Mouse (Mus musculus): ENCODE data around the gene Adam10. TPM values are rescaled to one million over a fixed set of nuclear protein-coding genes. Genes with fewer than 3 reads are reported as not detected.

Adam10 gene
- polyA plus RNA-seq, 1 experiment from 2014 or later, result 53.4 TPM

DNA sequence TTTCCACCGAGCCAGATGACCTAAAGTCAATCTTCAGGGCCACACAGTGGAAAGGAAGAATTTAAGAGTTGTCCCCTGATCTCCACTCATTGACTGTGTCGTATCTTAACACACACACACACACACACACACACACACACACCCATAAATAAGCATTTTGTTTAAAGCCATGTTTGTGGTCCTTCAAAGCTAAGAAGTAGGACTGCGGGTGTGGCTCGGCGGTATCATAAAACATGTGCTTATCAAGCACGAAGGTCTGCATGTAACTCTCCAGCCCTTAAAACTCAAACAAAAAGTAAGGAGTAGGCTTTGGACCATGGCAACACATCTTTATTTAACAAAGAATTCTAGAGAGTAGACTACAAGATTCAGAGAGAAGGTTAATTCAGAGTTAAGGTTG, 8.4 kb upstream of the Adam10 start:
- 73% methylated on average over 6 of the region's 6 CpGs for WGBS
- Histone ChIP-seq H3K9ac (ENCODE audit: low read depth, low read length) (no peak overlapping the region), H3K27ac (ENCODE audit: low read length) (no peak overlapping the region), H3K36me3 (ENCODE audit: control insufficient read depth, insufficient read depth, low read length) (no peaks in the 10 kb centered on the region), H3K27me3 (replicated peaks; ENCODE audit: control insufficient read depth, insufficient read depth, low read length) (no peaks in the 10 kb centered on the region), H3K4me2 (ENCODE audit: low read depth, low read length) (no peak overlapping the region), H3K4me3 (ENCODE audit: low read length) (no peak overlapping the region), H3K4me1 (ENCODE audit: control insufficient read depth, insufficient read depth, low read length) (no peaks in the 10 kb centered on the region), H3K9me3 (ENCODE audit: control insufficient read depth, low read length) (no peaks in the 10 kb centered on the region)
- peak; percentile 12; the same call in 1 of the 2 replicates for ATAC-seq

DNA sequence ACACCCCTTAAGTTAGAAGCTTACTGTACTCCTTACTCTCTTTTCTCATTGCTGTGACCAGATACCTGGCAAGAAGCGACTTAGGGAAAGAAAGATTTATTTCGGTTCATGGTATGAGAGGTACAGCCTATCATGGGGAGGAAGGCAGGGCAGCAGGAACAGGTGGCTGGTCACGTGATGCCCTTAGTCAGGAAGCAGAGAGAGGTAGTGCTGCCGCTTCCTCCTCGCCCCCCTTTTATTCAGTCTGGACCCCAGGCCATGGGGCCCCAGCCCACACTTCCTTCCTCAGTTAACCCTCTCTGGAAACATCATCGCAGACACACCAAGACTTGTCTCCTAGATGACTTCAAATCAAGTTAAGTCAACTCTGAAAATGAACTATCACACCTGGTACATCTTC, 7.5 kb upstream of the Adam10 start:
- Histone ChIP-seq H3K27me3 (replicated peaks; ENCODE audit: control insufficient read depth, insufficient read depth, low read length) (no peaks in the 10 kb centered on the region), H3K27ac (ENCODE audit: low read length) (no peak overlapping the region), H3K9me3 (ENCODE audit: control insufficient read depth, low read length) (no peaks in the 10 kb centered on the region), H3K4me1 (ENCODE audit: control insufficient read depth, insufficient read depth, low read length) (no peaks in the 10 kb centered on the region), H3K36me3 (ENCODE audit: control insufficient read depth, insufficient read depth, low read length) (no peaks in the 10 kb centered on the region), H3K4me3 (ENCODE audit: low read length) (no peak overlapping the region), H3K4me2 (ENCODE audit: low read depth, low read length) (no peak overlapping the region), H3K9ac (ENCODE audit: low read depth, low read length) (no peak overlapping the region)
- WGBS, result 65% methylated on average over 6 of the region's 6 CpGs
- no peak for ATAC-seq

DNA sequence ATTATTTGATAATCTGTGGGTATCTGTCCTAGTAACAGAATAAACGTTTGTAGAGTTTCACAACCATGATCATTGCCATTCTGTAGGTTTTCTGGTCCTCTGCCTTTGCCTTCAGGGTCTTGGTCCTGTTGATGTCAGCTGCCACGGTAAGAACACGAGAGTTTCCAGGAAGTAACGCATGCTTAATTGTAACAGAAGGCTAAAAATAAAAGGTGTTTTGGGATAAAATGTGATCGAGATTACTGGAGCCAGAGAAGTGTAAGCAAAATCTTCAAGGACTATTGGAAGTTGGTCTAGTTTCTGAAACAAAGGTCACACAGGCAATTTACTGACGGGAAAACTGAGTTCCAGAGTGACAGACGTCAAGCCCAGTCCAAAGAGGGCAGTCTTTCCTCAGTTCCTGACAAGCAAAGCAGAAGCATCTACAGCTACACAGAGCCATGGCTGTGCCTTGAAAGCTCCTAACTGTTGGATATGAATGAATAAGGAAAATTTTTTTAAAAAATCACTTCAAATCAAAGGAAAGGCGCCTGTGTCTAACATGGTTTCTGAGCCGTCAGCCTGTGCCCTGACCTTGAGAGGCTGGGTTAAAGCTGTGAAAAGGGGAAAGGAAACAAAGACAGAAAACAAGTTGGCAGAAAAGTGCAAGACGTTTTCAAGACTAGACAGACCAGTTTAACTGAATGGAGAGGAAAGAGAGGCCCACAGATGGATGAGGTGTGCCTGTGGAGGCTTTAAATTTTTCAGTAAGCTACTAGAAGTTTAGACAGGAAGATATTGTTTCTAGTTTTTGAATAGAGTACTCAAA, 6.8 kb upstream of the Adam10 start:
- Histone ChIP-seq H3K27ac (ENCODE audit: low read length) (no peak overlapping the region), H3K27me3 (replicated peaks; ENCODE audit: control insufficient read depth, insufficient read depth, low read length) (no peaks in the 10 kb centered on the region), H3K4me3 (ENCODE audit: low read length) (no peak overlapping the region), H3K4me2 (ENCODE audit: low read depth, low read length) (no peak overlapping the region), H3K4me1 (ENCODE audit: control insufficient read depth, insufficient read depth, low read length) (no peaks in the 10 kb centered on the region), H3K9me3 (ENCODE audit: control insufficient read depth, low read length) (no peaks in the 10 kb centered on the region), H3K36me3 (ENCODE audit: control insufficient read depth, insufficient read depth, low read length) (no peaks in the 10 kb centered on the region), H3K9ac (ENCODE audit: low read depth, low read length) (no peak overlapping the region)
- peak; percentile 66 for ATAC-seq
- WGBS, result 41% methylated on average over 10 of the region's 10 CpGs

DNA sequence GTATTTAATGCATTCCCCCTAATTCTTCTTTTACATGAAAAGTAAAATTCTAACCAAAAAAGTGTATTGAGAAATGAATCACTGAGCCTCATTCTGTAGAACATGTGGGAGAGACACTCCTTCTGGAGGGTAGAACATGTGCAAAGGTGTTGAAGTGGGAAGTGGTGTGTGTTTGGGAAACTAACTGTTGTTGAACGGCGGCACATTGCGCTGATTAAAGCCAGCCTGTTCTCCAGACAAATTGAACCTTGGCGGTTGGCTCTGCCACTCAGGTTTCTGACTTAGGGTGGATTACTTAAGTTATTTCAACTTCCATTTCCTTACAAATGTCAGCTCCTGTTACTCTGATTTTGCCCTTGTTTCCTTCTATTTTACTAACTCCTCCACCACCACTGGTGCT, 5.1 kb upstream of the Adam10 start:
- 89% methylated on average over 4 of the region's 4 CpGs for WGBS
- Histone ChIP-seq H3K9me3 (ENCODE audit: control insufficient read depth, low read length) (no peaks in the 10 kb centered on the region), H3K27ac (ENCODE audit: low read length) (no peak overlapping the region), H3K36me3 (ENCODE audit: control insufficient read depth, insufficient read depth, low read length) (no peaks in the 10 kb centered on the region), H3K27me3 (replicated peaks; ENCODE audit: control insufficient read depth, insufficient read depth, low read length) (no peaks in the 10 kb centered on the region), H3K9ac (ENCODE audit: low read depth, low read length) (no peak overlapping the region), H3K4me3 (ENCODE audit: low read length) (no peak overlapping the region), H3K4me2 (ENCODE audit: low read depth, low read length) (no peak overlapping the region), H3K4me1 (ENCODE audit: control insufficient read depth, insufficient read depth, low read length) (no peaks in the 10 kb centered on the region)
- no peak for ATAC-seq

DNA sequence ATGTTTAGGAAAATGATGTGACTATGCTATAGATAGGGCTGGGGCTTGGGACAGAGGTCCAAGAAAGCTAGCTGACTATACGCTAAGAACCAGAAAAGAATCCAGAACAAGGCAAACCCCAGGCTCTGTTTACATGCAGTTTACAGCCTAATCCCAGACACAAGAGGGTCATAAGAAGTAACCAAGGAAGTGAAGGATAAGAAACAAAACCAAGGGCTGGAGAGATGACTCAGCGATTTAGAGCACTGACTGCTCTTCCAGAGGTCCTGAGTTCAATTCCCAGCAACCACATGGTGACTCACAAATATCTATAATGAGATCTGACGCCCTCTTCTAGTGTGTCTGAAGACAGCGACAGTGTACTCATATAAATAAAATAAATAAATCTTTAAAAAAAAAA, 3.7 kb upstream of the Adam10 start:
- H3K27me3 ChIP-seq (replicated peaks; ENCODE audit: control insufficient read depth, insufficient read depth, low read length), result no peaks in the 10 kb centered on the region
- H3K27ac ChIP-seq (ENCODE audit: low read length), result no peak overlapping the region
- H3K36me3 ChIP-seq (ENCODE audit: control insufficient read depth, insufficient read depth, low read length), result no peaks in the 10 kb centered on the region
- no peak overlapping the region for H3K4me3 ChIP-seq (ENCODE audit: low read length)
- H3K4me1 ChIP-seq (ENCODE audit: control insufficient read depth, insufficient read depth, low read length), result no peaks in the 10 kb centered on the region
- H3K9me3 ChIP-seq (ENCODE audit: control insufficient read depth, low read length), result no peaks in the 10 kb centered on the region
- WGBS, result 75% methylated on average over 4 of the region's 4 CpGs
- ATAC-seq, result no peak
- no peak overlapping the region for H3K4me2 ChIP-seq (ENCODE audit: low read depth, low read length)
- H3K9ac ChIP-seq (ENCODE audit: low read depth, low read length), result no peak overlapping the region

DNA sequence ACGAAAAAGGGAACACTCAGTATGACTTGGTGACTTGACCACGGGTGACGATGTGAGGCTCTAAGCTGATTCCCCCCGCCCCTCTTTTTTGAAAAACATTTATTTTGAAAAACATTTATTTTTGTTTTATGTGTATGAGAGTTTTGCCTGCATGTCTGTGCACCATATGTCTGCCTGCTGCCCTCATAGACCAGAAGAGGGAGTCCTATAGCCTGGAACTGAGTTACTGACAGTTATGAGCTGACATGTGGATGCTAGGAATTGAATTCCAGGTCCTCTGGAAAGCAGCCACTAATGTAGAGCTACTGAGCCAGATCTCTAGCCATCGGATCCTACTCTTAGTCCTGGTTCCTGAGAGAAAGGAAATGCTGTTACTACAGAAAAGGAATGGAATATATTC, 2.8 kb upstream of the Adam10 start:
- no peaks in the 10 kb centered on the region for H3K27me3 ChIP-seq (replicated peaks; ENCODE audit: control insufficient read depth, insufficient read depth, low read length)
- no peaks in the 10 kb centered on the region for H3K4me1 ChIP-seq (ENCODE audit: control insufficient read depth, insufficient read depth, low read length)
- no peak overlapping the region for H3K4me3 ChIP-seq (ENCODE audit: low read length)
- no peaks in the 10 kb centered on the region for H3K36me3 ChIP-seq (ENCODE audit: control insufficient read depth, insufficient read depth, low read length)
- no peak overlapping the region for H3K4me2 ChIP-seq (ENCODE audit: low read depth, low read length)
- H3K9me3 ChIP-seq (ENCODE audit: control insufficient read depth, low read length), result no peaks in the 10 kb centered on the region
- H3K27ac ChIP-seq (ENCODE audit: low read length), result no peak overlapping the region
- no peak for ATAC-seq
- H3K9ac ChIP-seq (ENCODE audit: low read depth, low read length), result no peak overlapping the region
- 88% methylated on average over 5 of the region's 5 CpGs for WGBS

DNA sequence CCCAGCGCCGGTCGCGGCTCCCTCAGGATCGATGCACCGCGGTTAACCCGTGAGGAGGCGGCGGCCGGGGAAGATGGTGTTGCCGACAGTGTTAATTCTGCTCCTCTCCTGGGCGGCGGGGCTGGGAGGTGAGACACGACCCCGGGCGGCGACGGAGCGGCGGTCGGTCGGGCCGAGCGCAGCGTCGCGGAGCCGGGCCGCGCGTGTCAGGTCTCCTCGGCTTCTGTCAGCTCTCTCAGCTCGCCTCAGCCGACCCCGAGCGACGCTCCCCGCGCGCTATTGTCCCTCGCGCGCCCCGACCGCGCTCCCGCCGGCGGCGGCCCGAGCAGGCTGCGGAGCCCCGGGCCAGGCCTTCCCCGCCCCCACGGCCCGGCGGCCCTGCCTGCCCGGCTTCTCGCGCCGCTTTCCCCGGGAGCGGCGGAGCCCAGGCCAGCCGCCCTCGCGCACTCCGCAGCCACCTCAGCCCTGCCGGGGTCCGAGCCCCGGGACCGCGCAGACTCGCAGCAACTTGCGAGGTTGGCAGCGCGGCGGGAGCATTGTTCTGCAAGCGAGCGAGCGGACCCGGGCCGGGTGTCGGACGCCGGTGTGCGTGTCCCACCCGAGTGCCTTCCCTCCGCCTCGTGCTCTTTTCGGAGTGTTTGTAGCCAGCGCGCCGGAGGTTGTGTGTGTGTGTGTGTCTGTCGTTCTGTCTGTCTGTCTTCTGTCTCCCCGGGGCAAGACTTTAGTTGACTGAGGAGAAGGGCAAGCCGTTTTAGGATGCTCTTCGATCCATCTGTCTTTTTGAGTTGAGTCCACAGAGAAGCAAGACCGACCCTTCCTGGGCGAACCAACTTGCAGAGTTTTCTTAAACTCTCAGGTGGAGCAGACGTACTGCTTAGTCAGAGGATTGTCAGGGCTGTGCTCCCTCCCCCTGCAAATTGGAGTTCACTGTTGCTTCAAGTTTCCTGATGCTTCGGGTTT, 615 bp downstream of the Adam10 start:
- no peaks in the 10 kb centered on the region for H3K9me3 ChIP-seq (ENCODE audit: control insufficient read depth, low read length)
- H3K27ac ChIP-seq (ENCODE audit: low read length), result peak overlapping the region; percentile 96
- peak overlapping the region; percentile 80 for H3K4me2 ChIP-seq (ENCODE audit: low read depth, low read length)
- WGBS, result under 1% methylated on average over 93 of the region's 103 CpGs
- H3K27me3 ChIP-seq (replicated peaks; ENCODE audit: control insufficient read depth, insufficient read depth, low read length), result no peaks in the 10 kb centered on the region
- H3K36me3 ChIP-seq (ENCODE audit: control insufficient read depth, insufficient read depth, low read length), result no peaks in the 10 kb centered on the region
- H3K9ac ChIP-seq (ENCODE audit: low read depth, low read length), result peak overlapping the region; percentile 98
- peak; percentile 55 for ATAC-seq
- peak overlapping the region; percentile 97 for H3K4me3 ChIP-seq (ENCODE audit: low read length)
- H3K4me1 ChIP-seq (ENCODE audit: control insufficient read depth, insufficient read depth, low read length), result no peaks in the 10 kb centered on the region; the same call in none of the 2 replicates

DNA sequence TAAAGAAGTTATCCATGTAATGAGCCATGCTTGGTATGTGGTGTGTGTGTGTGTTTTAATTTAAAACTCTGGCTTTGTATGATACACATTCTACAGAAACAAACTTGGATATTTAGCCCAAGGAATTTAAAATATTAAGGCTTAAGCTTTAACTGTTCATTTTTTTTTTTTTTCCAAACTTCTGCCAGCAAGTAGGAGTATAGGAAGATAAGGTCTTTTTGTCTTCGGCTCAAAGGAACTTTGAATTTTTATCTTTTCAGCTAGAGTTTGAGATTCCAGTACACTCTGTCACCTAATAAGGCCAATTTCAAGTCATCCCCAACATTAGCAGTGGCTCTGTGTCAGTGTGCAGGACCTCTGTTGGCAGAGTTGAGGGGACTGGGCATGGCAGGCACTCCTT, 3.4 kb downstream of the Adam10 start:
- WGBS, result 49% methylated on average over 1 of the region's 1 CpGs
- no peaks in the 10 kb centered on the region for H3K36me3 ChIP-seq (ENCODE audit: control insufficient read depth, insufficient read depth, low read length)
- no peaks in the 10 kb centered on the region; the same call in none of the 2 replicates for H3K4me1 ChIP-seq (ENCODE audit: control insufficient read depth, insufficient read depth, low read length)
- no peak overlapping the region for H3K4me2 ChIP-seq (ENCODE audit: low read depth, low read length)
- H3K4me3 ChIP-seq (ENCODE audit: low read length), result no peak overlapping the region
- no peak for ATAC-seq
- H3K9me3 ChIP-seq (ENCODE audit: control insufficient read depth, low read length), result no peaks in the 10 kb centered on the region
- no peak overlapping the region for H3K27ac ChIP-seq (ENCODE audit: low read length)
- H3K27me3 ChIP-seq (replicated peaks; ENCODE audit: control insufficient read depth, insufficient read depth, low read length), result no peaks in the 10 kb centered on the region
- no peak overlapping the region for H3K9ac ChIP-seq (ENCODE audit: low read depth, low read length)

DNA sequence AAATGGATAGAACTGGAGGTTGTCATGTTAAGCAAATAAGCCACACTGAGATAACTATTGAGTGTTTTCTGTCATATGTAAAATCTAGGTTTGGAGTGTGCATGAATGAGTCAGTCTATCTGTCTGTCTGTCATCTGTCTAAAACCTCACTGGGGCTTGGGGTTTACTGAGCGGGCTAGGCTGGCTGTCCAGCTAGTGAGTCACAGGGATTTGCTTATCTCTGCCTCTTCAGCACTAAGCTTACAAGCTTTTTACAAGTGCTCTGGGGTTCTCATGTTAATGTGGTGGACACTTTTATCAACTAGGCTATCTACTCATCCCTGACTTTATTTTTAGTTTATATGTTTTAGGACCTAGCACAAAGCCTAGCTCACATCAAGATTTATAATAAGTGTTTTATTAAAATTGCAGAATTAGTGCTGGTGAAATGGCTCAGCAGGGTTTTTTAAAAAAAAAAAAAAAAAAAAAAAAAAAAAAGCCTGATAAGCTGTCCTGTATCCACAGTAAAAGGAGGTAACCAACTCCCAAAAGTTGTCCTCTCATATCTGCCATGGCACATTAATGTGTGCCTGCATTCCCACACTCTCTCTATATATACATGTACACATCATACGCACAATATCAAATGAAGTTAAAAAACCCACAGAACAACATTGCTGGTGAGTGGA, 9.6 kb downstream of the Adam10 start:
- Histone ChIP-seq H3K4me1 (ENCODE audit: control insufficient read depth, insufficient read depth, low read length) (no peaks in the 10 kb centered on the region; the same call in 1 of the 2 replicates), H3K27ac (ENCODE audit: low read length) (no peak overlapping the region), H3K27me3 (replicated peaks; ENCODE audit: control insufficient read depth, insufficient read depth, low read length) (no peaks in the 10 kb centered on the region), H3K4me2 (ENCODE audit: low read depth, low read length) (no peak overlapping the region), H3K9me3 (ENCODE audit: control insufficient read depth, low read length) (no peaks in the 10 kb centered on the region), H3K4me3 (ENCODE audit: low read length) (no peak overlapping the region), H3K9ac (ENCODE audit: low read depth, low read length) (no peak overlapping the region), H3K36me3 (ENCODE audit: control insufficient read depth, insufficient read depth, low read length) (no peaks in the 10 kb centered on the region)
- ATAC-seq, result no peak
- 76% methylated on average over 2 of the region's 2 CpGs for WGBS

All from intestine, embryonic 16.5 days (tissue).